Mouse (Mus musculus) MEL (cell line): ENCODE measurements around the gene Gm10491. TPM values are rescaled to one million over a fixed set of nuclear protein-coding genes. Genes with fewer than 3 reads are reported as not detected.

Experiments used
- DNase-seq: peaks from one replicate; pipeline ENCODE4 v3.0.0; 2011; ENCODE audit warnings: low read depth, low spot score
- H3K27ac ChIP-seq: 2 replicates; pipeline ENCODE4 v1.5.1; 2012; ENCODE audit warnings: low read depth, mild to moderate bottlenecking, control low read depth, low read length, moderate library complexity; ENCODE audit not compliant: control insufficient read depth
- H3K27me3 ChIP-seq, 2 experiments: fragments of 150-350 bp in 1 of 2; sonication (generic) in 1 of 2; 2 replicates each; pipeline ENCODE4 v1.6.1; 2012; ENCODE audit warnings: low read length in 2 of 2, mild to moderate bottlenecking in 2 of 2, improper control_type of control experiment in 1 of 2, moderate library complexity in 1 of 2; ENCODE audit not compliant: insufficient read depth in 2 of 2, control insufficient read depth in 1 of 2
- H3K36me3 ChIP-seq, 2 experiments: 2 replicates each; pipeline ENCODE4 v1.6.1; 2012 to 2014; ENCODE audit warnings: low read length in 2 of 2, improper control_type of control experiment in 1 of 2, inconsistent platforms in 1 of 2, mild to moderate bottlenecking in 1 of 2; ENCODE audit not compliant: insufficient read depth in 2 of 2, control insufficient read depth in 1 of 2
- H3K4me1 ChIP-seq, 2 experiments: fragments of 150-350 bp in 1 of 2; sonication (generic) in 1 of 2; 2 replicates each; pipeline ENCODE4 v1.6.1; 2012; ENCODE audit warnings: low read length in 2 of 2, improper control_type of control experiment in 1 of 2, mild to moderate bottlenecking in 1 of 2; ENCODE audit not compliant: insufficient read depth in 2 of 2, control insufficient read depth in 1 of 2
- H3K4me3 ChIP-seq, 2 experiments: fragments of 150-350 bp in 1 of 2; sonication (generic) in 1 of 2; 2 replicates each; pipeline ENCODE4 v1.5.1; 2012; ENCODE audit warnings: low read depth in 2 of 2, low read length in 2 of 2, mild to moderate bottlenecking in 2 of 2, moderate library complexity in 2 of 2, control low read depth in 1 of 2, improper control_type of control experiment in 1 of 2; ENCODE audit not compliant: control insufficient read depth in 1 of 2, insufficient read depth in 1 of 2
- H3K79me2 ChIP-seq: 2 replicates; pipeline ENCODE4 v1.6.1; 2012; ENCODE audit warnings: mild to moderate bottlenecking, low read length, moderate library complexity; ENCODE audit not compliant: control insufficient read depth, poor library complexity, insufficient read depth
- H3K9ac ChIP-seq: 2 replicates; pipeline ENCODE4 v1.6.1; 2012; ENCODE audit warnings: low read depth, mild to moderate bottlenecking, control low read depth, low read length, moderate library complexity; ENCODE audit not compliant: control insufficient read depth, poor library complexity, severe bottlenecking
- H3K9me3 ChIP-seq: fragments of 150-350 bp; sonication (generic); replicated peaks from 2 replicates; pipeline ENCODE4 v1.6.1; 2012; ENCODE audit warnings: mild to moderate bottlenecking, low read length, improper control_type of control experiment, moderate library complexity; ENCODE audit not compliant: insufficient read depth
- BHLHE40 ChIP-seq: IDR thresholded peaks from 2 replicates; pipeline ENCODE4 v1.6.1; 2012; ENCODE audit warnings: low read depth, mild to moderate bottlenecking, inconsistent platforms, low read length, improper control_type of control experiment, borderline replicate concordance
- CHD2 ChIP-seq: IDR thresholded peaks from 2 replicates; pipeline ENCODE4 v1.6.1; 2011; ENCODE audit warnings: low read length, improper control_type of control experiment
- CTCF ChIP-seq, 3 experiments: IDR thresholded peaks in 2 of 3; conservative IDR thresholded peaks in 1 of 3; 2 replicates each; pipeline ENCODE4 v1.5.1; 2011 to 2012; ENCODE audit warnings: low read length in 3 of 3, low read depth in 2 of 3, mild to moderate bottlenecking in 2 of 3, improper control_type of control experiment in 1 of 3, inconsistent platforms in 1 of 3, mixed read lengths in 1 of 3, moderate library complexity in 1 of 3; ENCODE audit not compliant: control insufficient read depth in 1 of 3, insufficient read depth in 1 of 3, poor library complexity in 1 of 3, severe bottlenecking in 1 of 3
- E2F4 ChIP-seq: IDR thresholded peaks from 2 replicates; pipeline ENCODE4 v1.6.1; 2011; ENCODE audit warnings: low read depth, low read length, improper control_type of control experiment, borderline replicate concordance
- ETS1 ChIP-seq: IDR thresholded peaks from 2 replicates; pipeline ENCODE4 v1.6.1; 2012; ENCODE audit warnings: low read depth, mild to moderate bottlenecking, inconsistent platforms, low read length, improper control_type of control experiment, moderate library complexity
- GABPA ChIP-seq: IDR thresholded peaks from 2 replicates; pipeline ENCODE4 v1.6.1; 2012; ENCODE audit warnings: low read depth, mild to moderate bottlenecking, inconsistent platforms, low read length, improper control_type of control experiment, moderate library complexity
- JUND ChIP-seq: IDR thresholded peaks from 2 replicates; pipeline ENCODE4 v1.6.1; 2011; ENCODE audit warnings: low read depth, mild to moderate bottlenecking, improper control_type of control experiment, low read length
- MAZ ChIP-seq: IDR thresholded peaks from 2 replicates; pipeline ENCODE4 v1.6.1; 2012; ENCODE audit warnings: low read depth, mild to moderate bottlenecking, inconsistent platforms, low read length, improper control_type of control experiment
- MEF2A ChIP-seq: IDR thresholded peaks from 2 replicates; pipeline ENCODE4 v1.6.1; 2014; ENCODE audit warnings: low read depth, mild to moderate bottlenecking, inconsistent platforms, low read length, improper control_type of control experiment; ENCODE audit not compliant: poor library complexity, insufficient replicate concordance, severe bottlenecking; ENCODE audit errors: extremely low read depth
- MXI1 ChIP-seq: IDR thresholded peaks from 2 replicates; pipeline ENCODE4 v1.6.1; 2011; ENCODE audit warnings: mild to moderate bottlenecking, low read depth, low read length, improper control_type of control experiment
- MYB ChIP-seq: IDR thresholded peaks from 2 replicates; pipeline ENCODE4 v1.6.1; 2011; ENCODE audit warnings: mild to moderate bottlenecking, low read depth, low read length, improper control_type of control experiment
- MYC ChIP-seq: IDR thresholded peaks from 2 replicates; pipeline ENCODE4 v1.6.1; 2011; ENCODE audit warnings: low read depth, mild to moderate bottlenecking, low read length, improper control_type of control experiment, moderate library complexity
- POLR2AphosphoS5 ChIP-seq: IDR thresholded peaks from 2 replicates; pipeline ENCODE4 v1.6.1; 2012; ENCODE audit warnings: low read depth, borderline replicate concordance, mild to moderate bottlenecking, inconsistent platforms, low read length, moderate library complexity, mixed read lengths
- RCOR1 ChIP-seq: IDR thresholded peaks from 2 replicates; pipeline ENCODE4 v1.6.1; 2012; ENCODE audit warnings: low read depth, mild to moderate bottlenecking, inconsistent platforms, low read length, improper control_type of control experiment
- SIN3A ChIP-seq: IDR thresholded peaks from 2 replicates; pipeline ENCODE4 v1.6.1; 2012; ENCODE audit warnings: low read length, improper control_type of control experiment, inconsistent platforms
- TAL1 ChIP-seq: IDR thresholded peaks from 2 replicates; pipeline ENCODE4 v1.6.1; 2012; ENCODE audit warnings: mild to moderate bottlenecking, inconsistent platforms, low read length, moderate library complexity, mixed read lengths
- ZC3H11A ChIP-seq: IDR thresholded peaks from 2 replicates; pipeline ENCODE4 v1.6.1; 2012; ENCODE audit warnings: low read depth, mild to moderate bottlenecking, inconsistent platforms, low read length, improper control_type of control experiment
- ZKSCAN1 ChIP-seq: IDR thresholded peaks from 2 replicates; pipeline ENCODE4 v1.6.1; 2012; ENCODE audit warnings: low read depth, mild to moderate bottlenecking, inconsistent platforms, low read length, improper control_type of control experiment, moderate library complexity
- ZNF384 ChIP-seq: IDR thresholded peaks from 2 replicates; pipeline ENCODE4 v1.6.1; 2012; ENCODE audit warnings: low read depth, mild to moderate bottlenecking, inconsistent platforms, low read length, improper control_type of control experiment
- polyA plus RNA-seq, 2 experiments: library from polyadenylated mRNA; stranded (reverse) in 1 of 2; unstranded in 1 of 2; fragments of >175 nt in 1 of 2; fragments of >200 nt in 1 of 2; gene quantifications; 2 replicates each; pipeline versions ENCODE4 v1.2.1 to v1.2.4; 2012; ENCODE audit warnings: low replicate concordance in 2 of 2, low read depth in 1 of 2; ENCODE audit not compliant: insufficient read length in 2 of 2, insufficient read depth in 1 of 2, missing spikeins in 1 of 2
- total RNA-seq: library from RNA; depleted of rRNA; stranded (reverse); fragments of 300-350 nt; gene quantifications from 2 replicates; pipeline ENCODE4 v1.2.3, GENCODE M21; 2012

Gene Gm10491
- total and polyA plus RNA-seq, 3 experiments, result not detected

GRCm38 (mm10) chrX:7865786-7866185, 41.8 kb downstream of the Gm10491 start:
- no peaks in the 10 kb centered on the region for H3K27me3 ChIP-seq
- H3K4me3 ChIP-seq, result no peak overlapping the region
- no peak for DNase-seq
- no peak overlapping the region for H3K27ac ChIP-seq
- TF ChIP-seq BHLHE40, result no peak
- no peak for TF ChIP-seq MYB
- no peak for TF ChIP-seq TAL1
- no peak for TF ChIP-seq MYC
- TF ChIP-seq SIN3A, result no peak
- no peak for TF ChIP-seq ZKSCAN1
- H3K79me2 ChIP-seq, result peaks cover 17% of the 10 kb centered on the region
- peaks cover 3 to 18% of the 10 kb centered on the region in 2 experiments; a peak in 2 of 4 replicates for H3K36me3 ChIP-seq
- H3K9ac ChIP-seq, result no peak overlapping the region
- H3K9me3 ChIP-seq, result no peaks in the 10 kb centered on the region
- no peaks in the 10 kb centered on the region for H3K4me1 ChIP-seq

- Histone ChIP-seq H3K9ac (no peak overlapping the region), H3K79me2 (peaks cover 19% of the 10 kb centered on the region), H3K27me3 (no peaks in the 10 kb centered on the region), H3K36me3 (peaks cover 3 to 15% of the 10 kb centered on the region in 2 experiments; a peak in 2 of 4 replicates), H3K9me3 (no peaks in the 10 kb centered on the region), H3K27ac (no peak overlapping the region), H3K4me3 (no peak overlapping the region), H3K4me1 (no peaks in the 10 kb centered on the region)
- no peak for TF ChIP-seq RCOR1
- TF ChIP-seq CHD2, result no peak
- TF ChIP-seq E2F4, result no peak
- TF ChIP-seq TAL1, result no peak
- no peak for TF ChIP-seq GABPA
- no peak for TF ChIP-seq MEF2A
- TF ChIP-seq JUND, result no peak
- TF ChIP-seq ZNF384, result no peak
- no peak for TF ChIP-seq MAZ
- no peak for TF ChIP-seq ETS1
- no peak for TF ChIP-seq CTCF (IDR thresholded peaks at IDR 0.05 in 2 of 3, conservative IDR thresholded peaks at IDR 0.05 in 1 of 3; ENCODE audit: control insufficient read depth in 1 of 3, insufficient read depth in 1 of 3, low read depth in 2 of 3, low read length in 3 of 3, poor library complexity in 1 of 3, severe bottlenecking in 1 of 3)
- no peak for TF ChIP-seq ZC3H11A
- no peak for TF ChIP-seq MXI1
- no peak for TF ChIP-seq POLR2AphosphoS5
- DNase-seq, result no peak
Measured at GRCm38 (mm10) chrX:7865343-7865742, 42.3 kb downstream of the Gm10491 start.
